Mouse (Mus musculus): ENCODE measurements around the gene Nap1l5.

DNA sequence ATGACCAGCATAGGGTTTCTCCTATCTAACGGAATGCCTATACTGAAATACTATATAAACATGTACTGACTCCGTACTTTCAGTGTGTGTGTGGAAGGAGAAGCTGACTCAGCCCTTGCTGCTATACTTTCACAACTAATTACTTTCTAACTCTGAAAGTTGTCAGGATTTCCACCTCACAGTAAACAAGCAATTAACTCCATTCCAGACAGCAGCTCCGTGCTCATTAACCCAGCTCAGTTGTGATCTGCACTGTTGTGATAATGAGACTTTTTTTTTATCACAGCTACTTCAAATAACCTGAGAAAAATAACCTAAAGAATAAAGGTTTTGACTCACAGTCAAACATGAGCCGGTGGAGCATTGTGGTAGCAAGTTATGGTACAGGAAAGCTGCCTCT, 11.9 kb downstream of the Nap1l5 start:
- TF ChIP-seq POLR2A (IDR thresholded peaks at IDR 0.05; ENCODE audit: borderline replicate concordance, extremely low read depth, insufficient read depth, insufficient read length, poor library complexity, severe bottlenecking) (no peak), CTCF (IDR thresholded peaks at IDR 0.05; ENCODE audit: borderline replicate concordance, extremely low read depth, insufficient read depth, insufficient read length) (no peak)

Measured in brain, embryonic 14.5 days (tissue).